Mouse (Mus musculus) fat pad, adult 2 months (tissue): ENCODE results near the gene Ncmap.
"Not testable (repeated sequence)": the region's sequence is repeated elsewhere in the genome, so short reads cannot be mapped to it uniquely, and the experiment has no call there.

Experiments used
- DNase-seq: peaks from one replicate; pipeline ENCODE4 v3.0.0-alpha.2; 2011; ENCODE audit warnings: low read depth, low spot score; ENCODE audit errors: extremely low read depth

Ncmap gene

DNA sequence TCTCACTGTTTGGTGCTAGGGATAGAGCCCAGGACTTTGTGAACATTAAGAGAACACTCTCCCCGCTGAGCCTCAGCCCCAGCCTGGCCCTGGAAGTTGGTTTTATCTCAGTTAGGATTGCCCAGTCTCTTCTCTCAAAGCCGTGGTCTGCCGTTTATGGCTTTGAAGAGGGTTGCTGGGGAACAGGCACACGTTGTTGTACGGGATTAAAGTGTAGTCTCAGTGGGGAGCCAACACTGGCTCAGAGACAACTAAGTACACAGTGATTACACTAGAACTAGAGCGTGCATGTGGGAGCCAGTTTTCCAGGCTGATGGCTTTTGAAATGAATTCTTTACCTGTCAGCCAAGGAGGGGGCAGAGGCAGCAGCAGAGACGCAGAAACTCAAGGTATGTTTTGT, 3.9 kb upstream of the Ncmap start:
- no peak for DNase-seq

DNA sequence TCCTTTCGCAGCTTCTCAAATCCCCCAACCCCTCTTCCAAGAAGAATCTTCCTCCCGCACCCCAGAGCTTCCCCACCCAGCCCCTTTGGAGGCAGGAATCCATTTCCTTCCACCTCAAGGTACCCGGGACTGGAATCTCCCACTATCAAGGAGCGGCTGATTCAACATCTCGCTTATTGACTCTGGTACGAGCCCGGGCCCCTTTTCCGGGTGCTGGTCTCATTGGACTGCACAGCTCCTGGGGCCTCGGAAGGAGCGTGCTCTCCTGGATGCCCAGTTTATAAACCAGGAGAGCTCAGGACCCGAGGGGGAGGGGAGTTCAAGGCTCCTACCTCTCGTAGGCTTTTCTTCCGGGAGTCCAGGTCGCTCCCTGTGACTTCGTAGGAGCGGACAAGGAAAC, 476 bp downstream of the Ncmap start:
- DNase-seq = no peak

GRCm38 (mm10) chr4:135396303-135396702, 1.7 kb downstream of the Ncmap start:
- DNase-seq = no peak

DNA sequence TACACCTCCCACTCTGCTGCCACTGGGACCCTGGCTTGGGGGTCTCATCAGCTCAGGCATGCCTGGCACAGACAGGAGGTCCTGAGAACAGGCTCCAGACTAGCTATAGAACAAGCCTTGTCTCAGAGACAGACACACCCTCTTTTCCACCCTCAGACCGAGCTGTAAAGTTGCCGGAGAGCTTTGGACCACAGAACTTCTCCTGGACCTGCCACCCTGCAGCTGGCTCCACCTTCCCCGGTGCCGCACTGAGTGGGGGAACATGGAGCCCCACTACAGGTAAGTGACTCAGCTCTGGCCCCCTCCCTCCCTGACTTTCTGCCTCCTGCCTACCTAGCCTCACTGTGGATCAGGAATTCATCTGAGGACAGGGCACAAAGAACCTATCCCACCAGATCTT, 2.7 kb downstream of the Ncmap start:
- no peak for DNase-seq

GRCm38 (mm10) chr4:135394666-135395065, 3.4 kb downstream of the Ncmap start:
- DNase-seq = peak; percentile 23

DNA sequence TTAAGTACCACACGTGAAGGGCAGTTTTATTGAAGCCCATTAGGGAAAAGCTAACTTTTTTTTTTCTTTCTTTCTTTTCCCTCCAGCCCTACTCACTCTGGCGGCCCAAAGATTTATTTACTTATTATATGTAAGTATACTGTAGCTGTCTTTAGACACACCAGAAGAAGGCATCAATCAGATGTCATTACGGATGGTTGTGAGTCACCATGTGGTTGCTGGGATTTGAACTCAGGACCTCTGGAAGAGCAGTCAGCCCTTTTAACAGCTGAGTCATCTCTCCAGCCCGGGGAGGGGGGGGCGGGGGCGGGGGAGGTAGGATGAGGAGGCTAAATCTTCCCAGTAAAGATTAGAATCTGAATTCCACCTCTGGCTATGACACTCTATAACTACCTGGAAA, 4.6 kb downstream of the Ncmap start:
- DNase-seq = no peak

- no peak for DNase-seq
These were observed 5.2 kb downstream of the Ncmap start for GRCm38 (mm10) chr4:135392801-135393200.

GRCm38 (mm10) chr4:135391014-135391413, 7.0 kb downstream of the Ncmap start:
- no peak for DNase-seq

DNA sequence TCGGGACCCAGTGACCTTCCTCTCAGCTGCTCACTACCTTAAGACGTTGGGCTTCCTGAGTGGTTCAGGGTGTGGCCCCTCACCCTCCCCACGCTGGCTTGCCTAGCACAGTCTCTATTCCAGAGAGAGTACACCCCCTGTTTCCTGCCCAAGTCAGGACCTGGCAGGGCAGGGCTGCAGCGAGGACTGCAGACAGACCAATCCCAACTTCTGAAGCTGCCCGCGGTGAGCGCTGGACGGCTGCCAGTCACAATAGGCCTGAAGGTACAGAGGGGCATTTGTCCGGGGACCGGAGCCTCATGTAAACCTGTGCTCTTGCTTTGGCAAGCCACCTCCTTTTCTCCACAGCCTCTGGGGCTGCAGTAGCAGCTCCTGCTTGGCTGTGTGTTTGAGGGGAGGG, 12.4 kb downstream of the Ncmap start:
- no peak for DNase-seq

GRCm38 (mm10) chr4:135382316-135382715, 15.7 kb downstream of the Ncmap start:
- no peak for DNase-seq

DNA sequence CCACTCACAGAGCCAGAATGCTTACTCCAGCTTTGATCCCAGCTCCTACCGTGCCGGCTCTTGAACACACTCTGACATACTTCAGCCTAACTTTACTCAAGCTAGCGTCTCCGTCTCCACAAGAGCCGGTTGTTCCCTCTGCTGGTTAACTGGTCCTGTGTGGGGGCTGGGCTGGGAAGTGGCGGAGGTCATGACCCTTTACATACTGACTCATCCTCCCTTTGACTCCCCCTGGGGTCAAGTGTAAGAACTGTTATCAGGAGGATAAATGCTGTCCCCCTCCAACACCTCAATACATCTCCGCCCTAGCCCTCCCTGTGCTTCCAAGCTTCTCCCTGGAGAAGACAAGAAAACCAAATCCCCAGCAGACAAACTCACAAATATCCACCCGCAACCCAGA, 16.7 kb downstream of the Ncmap start:
- DNase-seq = no peak

DNA sequence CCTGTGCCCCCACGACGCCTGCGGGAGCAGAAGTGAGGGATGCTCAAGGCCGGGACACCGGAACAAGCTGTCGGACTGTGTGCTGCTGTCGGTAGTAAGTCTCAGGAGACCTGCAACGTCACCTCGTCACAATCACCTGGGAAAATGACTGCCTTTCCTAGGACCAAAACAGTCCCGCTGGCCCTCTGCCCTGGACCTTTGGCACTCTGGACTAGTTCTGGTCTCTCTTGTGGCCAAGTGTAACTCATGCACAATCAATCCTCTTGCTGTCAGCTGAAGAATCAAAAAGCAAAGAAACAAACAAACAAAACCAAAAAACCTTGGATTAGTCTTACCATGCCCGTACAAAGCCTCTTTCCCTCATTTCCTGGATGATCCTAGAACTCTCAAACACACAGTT, 20.8 kb downstream of the Ncmap start:
- no peak for DNase-seq

DNA sequence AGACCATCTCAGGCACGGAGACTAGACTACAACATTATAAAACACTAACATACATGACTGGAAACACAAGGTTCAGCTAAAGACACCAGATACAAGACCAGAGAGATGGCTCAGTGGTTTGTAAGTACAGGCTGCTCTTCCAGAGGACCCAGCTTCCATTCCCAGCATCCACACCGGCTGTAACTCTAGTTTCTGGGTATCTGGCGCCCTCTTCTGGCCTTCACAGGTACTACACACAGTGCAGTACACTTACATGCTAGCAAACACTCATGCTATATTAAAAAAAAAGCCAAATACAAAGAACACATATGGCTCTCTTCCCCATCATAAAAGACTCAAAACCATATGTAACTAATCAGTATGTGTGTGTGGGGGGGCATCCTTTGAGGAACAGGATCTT, 22.6 kb downstream of the Ncmap start:
- no peak for DNase-seq

- DNase-seq = no peak
These were observed 24.7 kb downstream of the Ncmap start for GRCm38 (mm10) chr4:135373299-135373698.

- no peak for DNase-seq
These were observed 27.7 kb downstream of the Ncmap start for GRCm38 (mm10) chr4:135370372-135370771.

- DNase-seq = no peak
These were observed 35.2 kb downstream of the Ncmap start for GRCm38 (mm10) chr4:135362828-135363227.

DNA sequence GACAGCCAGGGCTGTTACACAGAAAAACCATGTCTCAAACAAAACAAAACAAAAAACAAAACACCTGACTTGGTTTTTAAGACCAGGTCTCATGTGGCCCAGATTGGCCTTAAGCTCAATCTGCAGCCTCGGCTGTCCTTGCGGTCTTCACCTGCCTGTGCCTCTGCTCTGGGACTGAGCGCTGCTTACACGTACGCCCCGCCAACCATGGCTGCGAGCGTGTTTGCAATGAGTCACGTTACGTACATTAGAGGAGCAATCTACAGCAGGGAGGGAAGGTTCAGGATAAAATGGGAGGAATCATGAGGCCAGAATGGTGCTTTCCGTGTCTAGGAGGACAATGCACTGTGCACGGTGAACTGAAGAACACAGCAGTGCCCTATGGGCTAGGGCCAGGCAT, 36.3 kb downstream of the Ncmap start:
- DNase-seq = no peak

DNA sequence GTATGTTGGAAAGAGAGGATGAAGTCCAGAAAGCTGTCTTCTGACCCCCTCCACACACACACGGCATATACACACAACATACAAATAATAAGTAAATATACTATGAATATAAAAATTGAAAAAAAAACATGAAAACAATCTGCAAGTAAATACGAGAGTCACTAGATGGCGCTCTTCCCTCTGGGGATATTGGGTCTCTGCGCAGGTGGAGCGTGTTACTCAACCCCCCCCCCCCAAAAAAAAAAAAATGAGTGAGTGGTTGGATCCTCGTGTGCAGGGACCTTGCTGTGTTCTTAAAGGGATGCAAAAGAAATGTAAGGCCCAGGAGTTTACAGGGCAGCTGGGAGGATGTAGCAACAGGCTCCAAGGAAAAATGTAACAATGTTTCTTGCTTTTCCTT, 39.3 kb downstream of the Ncmap start:
- no peak for DNase-seq

DNA sequence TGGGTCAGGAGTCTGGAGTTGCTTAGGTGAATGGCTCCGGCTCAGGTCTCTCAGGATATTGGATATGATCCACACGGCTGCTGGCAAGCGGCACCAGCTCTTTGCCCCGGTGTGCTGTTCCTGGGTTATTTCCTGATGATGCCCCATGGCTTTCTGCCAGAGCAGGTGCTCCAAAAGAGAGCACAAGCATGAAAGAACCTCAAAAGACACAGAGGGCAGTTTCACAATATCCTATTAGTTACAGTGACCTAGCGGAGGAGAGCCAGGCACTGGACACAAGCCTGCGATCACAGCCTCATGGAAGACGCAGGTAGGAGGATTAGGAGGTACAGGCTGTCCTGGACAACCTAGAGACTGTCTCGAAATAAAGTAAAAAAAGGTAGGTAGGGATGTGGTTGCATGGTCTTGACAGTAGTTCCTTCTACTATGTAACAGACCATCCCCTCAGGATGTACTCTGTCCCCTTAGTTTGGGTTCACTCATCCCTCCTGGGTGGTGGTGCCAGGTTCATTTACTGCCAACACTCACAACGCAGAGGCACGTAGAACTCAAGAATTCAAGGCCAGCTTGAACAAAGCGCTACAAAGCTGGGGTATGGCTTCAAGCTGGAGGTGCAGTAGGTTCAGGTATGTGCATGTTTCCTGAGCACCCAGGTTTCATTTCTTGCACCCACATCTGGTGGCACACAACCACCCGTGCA, 40.7 kb downstream of the Ncmap start:
- DNase-seq = peak; percentile 91

- DNase-seq = peak; percentile 81
These were observed 42.0 kb downstream of the Ncmap start for GRCm38 (mm10) chr4:135355886-135356550.

DNA sequence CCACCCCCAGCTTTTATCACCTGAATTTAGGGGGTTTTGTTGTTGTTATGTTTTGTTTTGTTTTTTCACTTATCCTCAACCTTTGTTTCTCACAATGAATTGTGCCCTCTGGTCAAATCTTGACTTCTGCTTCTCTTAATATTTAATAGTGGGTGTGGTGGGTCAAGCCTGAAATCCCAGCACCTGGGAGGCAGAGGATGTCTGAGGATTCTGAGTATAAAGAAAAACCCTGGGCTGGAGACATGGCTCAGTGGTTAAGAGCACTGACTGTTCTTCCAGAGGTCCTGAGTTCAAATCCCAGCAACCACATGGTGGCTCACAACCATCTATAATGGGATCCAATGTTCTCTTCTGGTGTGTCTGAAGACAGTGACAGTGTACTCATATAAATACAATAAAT, 43.3 kb downstream of the Ncmap start:
- DNase-seq = not testable (repeated sequence)

DNA sequence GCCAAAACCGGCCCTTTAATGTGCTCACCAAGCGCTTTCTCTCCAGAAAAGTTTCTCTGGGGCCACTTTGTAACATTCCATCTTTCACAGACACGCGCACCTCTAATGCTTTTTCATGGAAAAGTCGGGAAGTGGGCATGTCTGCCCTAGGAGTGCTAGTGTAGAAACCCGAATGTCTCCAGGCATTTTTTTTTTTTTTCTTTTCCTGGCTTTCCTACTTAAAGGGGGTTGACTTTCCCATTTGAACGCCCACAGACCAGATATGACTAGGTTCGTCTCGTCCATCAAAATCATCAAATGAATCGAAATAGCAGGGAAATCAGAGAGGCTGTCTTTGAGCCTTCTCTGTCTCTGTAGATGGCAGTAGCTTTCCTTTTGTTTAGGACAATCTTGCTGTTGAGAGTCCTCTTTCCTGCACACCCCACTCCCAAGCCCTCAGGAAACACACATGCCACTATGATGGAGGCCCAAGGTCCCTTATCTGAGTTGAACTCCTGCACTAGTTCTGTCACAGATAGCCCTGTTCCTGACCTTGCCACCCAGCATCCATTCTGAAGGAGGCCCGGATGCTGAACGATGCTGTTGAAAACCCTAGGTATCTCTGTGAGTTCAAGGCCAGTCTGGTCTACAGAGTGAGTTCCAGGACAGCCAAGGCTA, 44.1 kb downstream of the Ncmap start:
- no peak for DNase-seq
